Mouse (Mus musculus) E14TG2a.4 (cell line): ENCODE measurements around the gene Klf12.

Source experiments
- H3K27me3 ChIP-seq: 2 replicates; pipeline ENCODE4 v1.6.1; 2014; ENCODE audit warnings: low read length, control low read depth; ENCODE audit not compliant: insufficient read depth
- H3K36me3 ChIP-seq: 2 replicates; pipeline ENCODE4 v1.6.1; 2014; ENCODE audit warnings: low read length, control low read depth; ENCODE audit not compliant: insufficient read depth
- H3K4me1 ChIP-seq: replicated peaks from 2 replicates; pipeline ENCODE4 v1.6.1; 2014; ENCODE audit warnings: low read depth, low read length, control low read depth
- H3K4me3 ChIP-seq: replicated peaks from 2 replicates; pipeline ENCODE4 v1.5.1; 2014; ENCODE audit warnings: mild to moderate bottlenecking, low read length
- H3K9me3 ChIP-seq: 2 replicates; pipeline ENCODE4 v1.6.1; 2014; ENCODE audit warnings: low read length, control low read depth
- CTCF ChIP-seq: conservative IDR thresholded peaks from 2 replicates; pipeline ENCODE4 v1.5.1; 2014; ENCODE audit warnings: low read length
- NANOG ChIP-seq: IDR thresholded peaks from 2 replicates; pipeline ENCODE4 v1.6.1; 2014; ENCODE audit warnings: borderline replicate concordance, low read length, mixed read lengths
- POU5F1 ChIP-seq: IDR thresholded peaks from 2 replicates; pipeline ENCODE4 v1.6.1; 2014; ENCODE audit warnings: low read length, borderline replicate concordance

Gene Klf12

GRCm38 (mm10) chr14:100200058-100200688 is 84.3 kb downstream of the Klf12 start:
- peaks cover 6% of the 10 kb centered on the region for H3K36me3 ChIP-seq
- no peaks in the 10 kb centered on the region for H3K9me3 ChIP-seq
- H3K4me3 ChIP-seq, result no peak overlapping the region
- H3K4me1 ChIP-seq, result peaks cover 36% of the 10 kb centered on the region
- no peaks in the 10 kb centered on the region for H3K27me3 ChIP-seq
- TF ChIP-seq NANOG (no peak), POU5F1 (no peak), CTCF (no peak)

DNA sequence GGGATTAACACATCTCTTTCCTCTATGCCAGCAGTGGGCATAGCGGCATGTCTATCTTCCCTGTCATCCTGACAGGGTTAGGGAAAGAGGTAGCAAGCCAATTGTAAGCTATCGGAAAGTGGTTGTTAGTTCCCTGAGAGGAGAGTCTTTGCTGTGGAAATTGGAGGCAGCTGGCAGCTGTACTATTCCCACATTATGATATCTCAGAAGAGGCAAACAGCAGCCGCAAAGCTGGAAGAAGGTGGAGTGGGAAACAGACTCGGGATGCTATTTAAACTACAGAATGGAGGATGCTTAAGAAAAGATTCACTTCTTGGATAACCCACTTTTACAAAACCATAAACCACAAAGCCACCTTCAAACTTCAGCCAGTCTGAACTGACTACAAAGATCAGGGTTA is 85.8 kb downstream of the Klf12 start:
- peaks cover 6% of the 10 kb centered on the region for H3K36me3 ChIP-seq
- TF ChIP-seq CTCF, result no peak
- TF ChIP-seq NANOG, result no peak
- no peak for TF ChIP-seq POU5F1

GRCm38 (mm10) chr14:100197199-100197598 is 87.3 kb downstream of the Klf12 start:
- Histone ChIP-seq H3K4me3 (no peak overlapping the region), H3K4me1 (peaks cover 31% of the 10 kb centered on the region), H3K36me3 (peaks cover 6% of the 10 kb centered on the region), H3K9me3 (no peaks in the 10 kb centered on the region), H3K27me3 (no peaks in the 10 kb centered on the region)
- TF ChIP-seq NANOG (no peak), CTCF (no peak), POU5F1 (no peak)

More for the DNA sequence above, 85.8 kb downstream of the Klf12 start:
- Histone ChIP-seq H3K27me3 (no peaks in the 10 kb centered on the region), H3K9me3 (no peaks in the 10 kb centered on the region), H3K4me3 (no peak overlapping the region), H3K4me1 (peaks cover 41% of the 10 kb centered on the region)

GRCm38 (mm10) chr14:100189490-100190197 is 94.8 kb downstream of the Klf12 start:
- Histone ChIP-seq H3K4me3 (no peak overlapping the region; the same call in 1 of the 2 replicates), H3K4me1 (peaks cover 25% of the 10 kb centered on the region), H3K27me3 (no peaks in the 10 kb centered on the region), H3K36me3 (no peaks in the 10 kb centered on the region), H3K9me3 (no peaks in the 10 kb centered on the region; the same call in 1 of the 2 replicates)
- no peak for TF ChIP-seq POU5F1
- TF ChIP-seq CTCF, result no peak
- TF ChIP-seq NANOG, result no peak

DNA sequence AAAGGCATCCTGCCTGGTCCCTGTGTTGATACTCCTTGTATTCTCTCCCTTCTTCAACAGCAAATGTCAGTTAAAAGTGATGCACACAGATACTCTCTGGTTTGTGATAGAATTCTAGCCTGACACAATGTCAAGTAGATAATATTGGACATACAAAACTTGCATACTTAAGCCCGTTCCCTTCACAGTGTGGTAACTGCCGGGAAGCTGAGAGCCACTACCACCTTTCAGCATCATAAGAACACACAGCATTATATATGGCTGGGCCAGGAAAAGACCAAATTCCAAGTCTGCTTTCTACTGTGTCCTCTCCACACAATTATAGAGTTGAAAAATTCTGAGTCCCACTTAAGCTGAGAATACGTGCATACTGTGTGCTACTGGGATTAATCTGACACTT is 97.1 kb downstream of the Klf12 start:
- TF ChIP-seq NANOG (no peak), CTCF (no peak), POU5F1 (no peak)
- no peaks in the 10 kb centered on the region for H3K27me3 ChIP-seq
- H3K9me3 ChIP-seq, result no peaks in the 10 kb centered on the region; the same call in 1 of the 2 replicates
- no peak overlapping the region for H3K4me3 ChIP-seq
- peaks cover 22% of the 10 kb centered on the region for H3K4me1 ChIP-seq
- H3K36me3 ChIP-seq, result no peaks in the 10 kb centered on the region

DNA sequence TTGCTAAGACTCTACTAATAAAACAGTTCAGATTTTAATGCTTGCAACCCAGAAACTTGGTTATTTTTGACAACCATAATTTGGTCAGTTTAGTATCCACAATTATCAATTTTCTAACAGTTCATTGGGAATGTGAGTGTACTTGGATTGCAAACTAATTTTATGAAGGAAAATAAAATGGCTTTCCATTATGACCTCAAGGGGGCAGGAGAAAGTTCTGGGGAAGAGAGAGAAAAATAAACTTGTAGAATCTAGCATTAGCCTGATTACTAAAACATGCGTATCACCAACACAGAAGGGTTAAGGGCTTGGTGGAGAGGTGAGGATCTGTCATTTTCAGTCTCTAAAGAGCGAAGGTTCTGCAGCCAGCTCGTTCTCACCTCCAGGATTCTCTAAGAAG is 106.7 kb downstream of the Klf12 start:
- peaks cover 9% of the 10 kb centered on the region for H3K4me1 ChIP-seq
- no peaks in the 10 kb centered on the region; the same call in 1 of the 2 replicates for H3K36me3 ChIP-seq
- no peaks in the 10 kb centered on the region for H3K27me3 ChIP-seq
- no peak; the same call in 1 of the 2 replicates for TF ChIP-seq CTCF
- TF ChIP-seq NANOG, result no peak
- no peak for TF ChIP-seq POU5F1
- no peak overlapping the region for H3K4me3 ChIP-seq
- no peaks in the 10 kb centered on the region for H3K9me3 ChIP-seq

- H3K36me3 ChIP-seq, result no peaks in the 10 kb centered on the region
- no peak for TF ChIP-seq CTCF
- no peak for TF ChIP-seq NANOG
- TF ChIP-seq POU5F1, result no peak
- no peak overlapping the region for H3K4me3 ChIP-seq
- peaks cover 10% of the 10 kb centered on the region; the same call in 1 of the 2 replicates for H3K4me1 ChIP-seq
- no peaks in the 10 kb centered on the region for H3K9me3 ChIP-seq
- no peaks in the 10 kb centered on the region for H3K27me3 ChIP-seq
Observed at GRCm38 (mm10) chr14:100165075-100165474, 119.4 kb downstream of the Klf12 start.

DNA sequence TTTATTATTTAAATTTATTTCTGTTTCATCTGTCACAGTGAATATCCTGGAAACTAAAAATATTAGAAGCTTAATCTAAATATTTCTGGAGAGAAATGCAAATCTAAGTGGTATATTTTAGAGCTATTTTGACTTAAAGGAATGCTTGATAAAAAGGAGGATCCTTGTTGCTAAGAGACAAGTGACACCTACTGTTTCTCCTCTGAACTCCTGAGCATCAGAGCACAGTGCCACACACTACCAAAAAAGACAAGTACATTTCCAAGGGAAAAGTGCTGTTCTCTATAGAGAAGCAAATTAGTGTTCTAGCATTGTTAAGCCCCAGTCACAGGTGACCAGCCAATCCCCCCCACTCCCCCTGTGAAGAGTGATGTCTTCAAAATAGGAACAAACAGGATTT is 127.8 kb downstream of the Klf12 start:
- 0 out of 2 replicates have a peak, but pooled peaks cover under 1% of the 10 kb centered on the region for H3K4me1 ChIP-seq
- no peaks in the 10 kb centered on the region for H3K9me3 ChIP-seq
- no peak for TF ChIP-seq CTCF
- no peak for TF ChIP-seq POU5F1
- TF ChIP-seq NANOG, result no peak
- H3K4me3 ChIP-seq, result no peak overlapping the region
- H3K27me3 ChIP-seq, result no peaks in the 10 kb centered on the region
- H3K36me3 ChIP-seq, result no peaks in the 10 kb centered on the region

GRCm38 (mm10) chr14:100147666-100148065 is 136.8 kb downstream of the Klf12 start:
- Histone ChIP-seq H3K4me3 (no peak overlapping the region), H3K9me3 (no peaks in the 10 kb centered on the region), H3K27me3 (no peaks in the 10 kb centered on the region), H3K36me3 (peaks cover 8% of the 10 kb centered on the region), H3K4me1 (0 out of 2 replicates have a peak, but pooled peaks cover 3% of the 10 kb centered on the region)
- TF ChIP-seq POU5F1 (no peak), CTCF (no peak), NANOG (no peak)
